Mouse (Mus musculus): Measurements from ENCODE around the gene Zfyve1. TPM values are rescaled to one million over a fixed set of nuclear protein-coding genes. Genes with fewer than 3 reads are reported as not detected.

Zfyve1 gene
- total RNA-seq, 1 experiment from 2014 or later = 15.9 TPM

Other genes with a start within 250 kb of the Zfyve1 start
- 5.2 to 5.5 TPM (median 5.3 TPM) in 3 replicates for gene Dpf3, start 109.5 kb downstream of the Zfyve1 start, total RNA-seq (2017)
- gene Dcaf4, start 76.8 kb downstream of the Zfyve1 start, total RNA-seq (2017) = 6.4 to 14.1 TPM (median 10.5 TPM) in 3 replicates
- 239 to 354 TPM (median 242 TPM) in 3 replicates for gene Rbm25, start 34.0 kb upstream of the Zfyve1 start, total RNA-seq (2017)
- 79.8 to 104 TPM (median 85.8 TPM) in 3 replicates for gene Psen1, start 90.9 kb upstream of the Zfyve1 start, total RNA-seq (2017)
- gene Papln, start 166.4 kb upstream of the Zfyve1 start, total RNA-seq (2017) = not detected in 3 replicates